Mouse (Mus musculus) ES-Bruce4 (cell line): Measurements from ENCODE around the gene Rbbp5. TPM values are rescaled to one million over a fixed set of nuclear protein-coding genes. Genes with fewer than 3 reads are reported as not detected.
A peak's percentile ranks its signal among the peaks of the same experiment; 100 is the strongest.
"Not testable (repeated sequence)": the region's sequence is repeated elsewhere in the genome, so short reads cannot be mapped to it uniquely, and the experiment has no call there.

Source experiments
- H3K27ac ChIP-seq: 2 replicates; pipeline ENCODE4 v1.5.1; 2012; ENCODE audit warnings: low read length, inconsistent platforms; ENCODE audit not compliant: insufficient read depth
- H3K27me3 ChIP-seq: 2 replicates; pipeline ENCODE4 v1.6.1; 2012; ENCODE audit warnings: mild to moderate bottlenecking, low read length, inconsistent platforms; ENCODE audit not compliant: control insufficient read depth, poor library complexity, insufficient read depth, severe bottlenecking
- H3K36me3 ChIP-seq: 2 replicates; pipeline ENCODE4 v1.6.1; 2012; ENCODE audit warnings: inconsistent platforms, mild to moderate bottlenecking, low read length, moderate library complexity; ENCODE audit not compliant: control insufficient read depth, poor library complexity, insufficient read depth, severe bottlenecking
- H3K4me1 ChIP-seq: one replicate; pipeline ENCODE4 v1.8.1; 2011; ENCODE audit warnings: low read length; ENCODE audit not compliant: control insufficient read depth, insufficient read depth
- H3K4me3 ChIP-seq: 2 replicates; pipeline ENCODE4 v1.5.1; 2011; ENCODE audit warnings: low read depth, mild to moderate bottlenecking, low read length
- H3K9ac ChIP-seq: 2 replicates; pipeline ENCODE4 v1.6.1; 2012; ENCODE audit warnings: low read depth, mild to moderate bottlenecking, inconsistent platforms; ENCODE audit not compliant: poor library complexity, severe bottlenecking
- H3K9me3 ChIP-seq: replicated peaks from 2 replicates; pipeline ENCODE4 v1.6.1; 2012; ENCODE audit warnings: mild to moderate bottlenecking, low read length, inconsistent platforms; ENCODE audit not compliant: control insufficient read depth, poor library complexity, insufficient read depth, severe bottlenecking
- CTCF ChIP-seq: IDR thresholded peaks from one replicate; pipeline ENCODE4 v1.8.1; 2011; ENCODE audit warnings: low read depth, low read length
- EP300 ChIP-seq: IDR thresholded peaks from 2 replicates; pipeline ENCODE4 v1.6.1; 2011; ENCODE audit warnings: low read depth, low read length; ENCODE audit not compliant: insufficient read depth
- POLR2A ChIP-seq: IDR thresholded peaks from one replicate; pipeline ENCODE4 v1.8.1; 2011; ENCODE audit warnings: low read length; ENCODE audit not compliant: insufficient read depth
- polyA plus RNA-seq: library from polyadenylated mRNA; stranded (reverse); fragments of >200 nt; gene quantifications from 2 replicates; pipeline ENCODE4 v1.2.4, GENCODE M21; 2011; ENCODE audit warnings: low read depth; ENCODE audit not compliant: missing spikeins, insufficient read depth, insufficient read length

Rbbp5 gene
- polyA plus RNA-seq, 1 experiment = 85.4 TPM

DNA sequence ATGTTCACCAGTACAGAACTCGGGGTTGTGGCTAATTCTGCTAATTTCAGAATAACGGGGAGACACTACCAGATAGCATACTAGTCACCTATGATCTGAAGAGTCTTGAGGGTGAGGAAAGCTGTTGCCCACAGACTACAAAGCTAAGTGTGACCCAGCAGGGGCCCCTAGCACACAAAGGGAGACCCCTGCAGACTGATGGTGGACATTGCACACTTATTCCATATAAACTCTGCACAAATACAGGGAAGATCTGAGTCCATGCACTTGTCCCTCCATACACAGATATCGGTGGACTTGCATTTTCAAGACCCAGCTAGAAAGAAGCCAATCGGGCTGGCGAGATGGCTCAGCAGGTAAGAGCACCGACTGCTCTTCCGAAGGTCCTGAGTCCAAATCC is 7.6 kb upstream of the Rbbp5 start:
- Histone ChIP-seq H3K9me3 (no peaks in the 10 kb centered on the region), H3K36me3 (no peaks in the 10 kb centered on the region), H3K4me1 (peaks cover 6% of the 10 kb centered on the region), H3K27me3 (no peaks in the 10 kb centered on the region), H3K9ac (no peak overlapping the region), H3K4me3 (no peak overlapping the region), H3K27ac (peak overlapping the region; percentile 14)
- TF ChIP-seq EP300 (no peak), CTCF (no peak), POLR2A (no peak)

DNA sequence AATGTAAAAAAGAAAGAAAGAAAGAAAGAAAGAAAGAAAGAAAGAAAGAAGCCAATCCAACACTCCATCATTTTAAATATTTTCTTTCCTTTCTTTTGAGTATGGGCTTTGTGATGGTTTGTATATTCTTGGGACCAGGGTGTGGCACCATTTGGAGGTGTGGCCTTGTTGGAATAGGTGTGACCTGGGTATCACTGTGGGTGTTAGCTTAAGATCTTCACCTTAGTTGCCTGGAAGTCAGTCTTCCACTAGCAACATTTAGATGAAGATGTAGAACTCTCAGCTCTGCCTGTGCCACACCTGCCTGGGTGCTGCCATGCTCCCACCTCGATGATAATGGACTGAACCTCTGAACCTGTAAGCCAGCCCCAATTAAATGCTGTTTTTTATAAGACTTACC is 7.1 kb upstream of the Rbbp5 start:
- H3K27ac ChIP-seq = peak overlapping the region; percentile 57; the same call in 1 of the 2 replicates
- not testable (repeated sequence) for H3K9me3 ChIP-seq, H3K27me3 ChIP-seq, H3K9ac ChIP-seq, H3K4me1 ChIP-seq, H3K36me3 ChIP-seq, H3K4me3 ChIP-seq

GRCm38 (mm10) chr1:132471032-132471431 is 6.1 kb upstream of the Rbbp5 start:
- H3K9ac ChIP-seq = no peak overlapping the region
- H3K36me3 ChIP-seq = no peaks in the 10 kb centered on the region
- H3K27ac ChIP-seq = peak overlapping the region; percentile 90
- H3K4me1 ChIP-seq = peaks cover 6% of the 10 kb centered on the region
- TF ChIP-seq POLR2A = no peak
- peak; percentile 70 for TF ChIP-seq EP300
- no peak for TF ChIP-seq CTCF
- no peak overlapping the region for H3K4me3 ChIP-seq
- no peaks in the 10 kb centered on the region for H3K9me3 ChIP-seq
- no peaks in the 10 kb centered on the region for H3K27me3 ChIP-seq

- Histone ChIP-seq H3K9me3 (no peaks in the 10 kb centered on the region), H3K4me1 (peaks cover 6% of the 10 kb centered on the region), H3K36me3 (no peaks in the 10 kb centered on the region), H3K27me3 (no peaks in the 10 kb centered on the region), H3K27ac (peak overlapping the region; percentile 90), H3K4me3 (no peak overlapping the region), H3K9ac (peak overlapping the region; percentile 16; the same call in 1 of the 2 replicates)
- TF ChIP-seq POLR2A (no peak), CTCF (no peak), EP300 (0 out of 2 replicates have a peak, but pooled peaks have one; percentile 61)
These were observed 5.7 kb upstream of the Rbbp5 start for GRCm38 (mm10) chr1:132471499-132471898.

DNA sequence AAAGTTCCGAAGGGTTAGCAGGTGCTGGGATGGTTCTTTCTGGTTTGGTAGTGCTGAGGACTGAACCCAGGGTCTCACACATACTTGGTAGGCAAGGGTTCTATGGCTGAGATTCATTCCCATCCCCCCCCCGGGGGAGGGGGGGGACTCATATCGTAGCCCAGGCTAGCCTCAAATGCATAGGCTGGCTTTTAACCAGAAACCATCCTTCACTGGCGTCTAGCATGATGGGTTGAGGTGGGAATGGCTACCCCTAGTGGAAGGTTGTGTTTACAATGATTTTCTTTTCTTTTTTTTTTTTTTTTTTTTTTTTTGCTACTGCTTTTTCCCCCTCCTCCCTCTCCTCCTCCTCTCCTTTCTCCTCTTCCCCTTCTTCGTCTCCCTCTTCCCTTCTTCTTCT is 4.6 kb upstream of the Rbbp5 start:
- H3K4me1 ChIP-seq = peaks cover 6% of the 10 kb centered on the region
- peak overlapping the region; percentile 16; the same call in 1 of the 2 replicates for H3K9ac ChIP-seq
- no peak overlapping the region for H3K4me3 ChIP-seq
- peak overlapping the region; percentile 90 for H3K27ac ChIP-seq
- H3K36me3 ChIP-seq = no peaks in the 10 kb centered on the region
- TF ChIP-seq POLR2A = no peak
- TF ChIP-seq EP300 = no peak
- TF ChIP-seq CTCF = no peak
- no peaks in the 10 kb centered on the region for H3K9me3 ChIP-seq
- H3K27me3 ChIP-seq = no peaks in the 10 kb centered on the region

GRCm38 (mm10) chr1:132474496-132474895 is 2.7 kb upstream of the Rbbp5 start:
- H3K9ac ChIP-seq = no peak overlapping the region
- H3K4me1 ChIP-seq = peaks cover 6% of the 10 kb centered on the region
- no peaks in the 10 kb centered on the region for H3K36me3 ChIP-seq
- H3K27ac ChIP-seq = peak overlapping the region; percentile 52; the same call in 1 of the 2 replicates
- H3K9me3 ChIP-seq = no peaks in the 10 kb centered on the region
- no peak overlapping the region for H3K4me3 ChIP-seq
- no peak for TF ChIP-seq CTCF
- TF ChIP-seq EP300 = no peak
- TF ChIP-seq POLR2A = no peak
- H3K27me3 ChIP-seq = no peaks in the 10 kb centered on the region
